Mouse (Mus musculus) activated CD4-positive, CD25-positive, alpha-beta regulatory T cell (primary cell): ENCODE results near the gene Gm8332. TPM values are rescaled to one million over a fixed set of nuclear protein-coding genes. Genes with fewer than 3 reads are reported as not detected.

ENCODE experiments used
- polyA plus RNA-seq, 2 experiments: library from polyadenylated mRNA; unstranded; fragments of 100-300 nt; shearing (Covaris generic); gene quantifications; one replicate each; pipeline ENCODE4 v1.2.1; 2017

Gene Gm8332
- not detected for polyA plus RNA-seq

DNA sequence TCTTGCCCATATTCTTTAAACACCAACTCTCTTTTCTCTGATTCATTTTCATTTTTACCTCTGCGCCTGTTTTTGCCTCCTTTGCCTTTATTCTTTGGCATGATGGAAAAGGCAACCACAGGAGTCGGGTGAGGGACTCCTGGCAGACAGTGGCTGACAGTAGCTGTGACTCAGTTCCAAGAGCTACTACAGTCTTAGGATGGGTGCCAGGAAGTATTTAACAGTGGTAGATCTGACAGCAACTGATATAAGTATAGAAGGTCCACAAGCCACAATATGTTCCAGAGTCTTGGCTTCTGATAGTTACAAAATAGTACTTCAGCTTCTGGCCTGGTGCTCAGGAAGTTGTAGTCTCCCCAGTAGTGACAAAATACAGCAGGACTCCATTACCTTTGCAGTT lies at the start of gene Gm8332:
TSS of gene Gm8332 (minus strand) at position 101 of the 400 bp plus-strand sequence.

DNA sequence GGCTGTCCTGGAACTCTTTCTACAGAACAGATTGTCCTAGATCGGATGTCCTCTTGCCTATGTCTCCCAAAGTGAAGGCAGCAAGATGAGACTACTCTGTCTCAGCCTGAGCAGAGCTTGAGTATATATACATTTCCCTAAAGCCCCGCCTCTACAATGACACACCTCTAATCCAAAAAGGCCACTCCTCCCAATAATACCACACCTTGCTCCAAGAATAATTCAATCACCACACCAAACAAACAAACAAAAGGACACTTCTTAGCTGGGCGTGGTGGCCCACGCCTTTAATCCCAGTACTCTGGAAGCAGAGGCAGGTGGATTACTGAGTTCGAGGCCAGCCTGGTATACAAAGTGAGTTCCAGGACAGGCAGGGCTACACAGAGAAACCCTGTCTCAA lies 24.5 kb upstream of the Gm8332 start, which contains the start of gene Gm5662:
TSS of gene Gm5662 (minus strand) at position 101 of the 400 bp plus-strand sequence.

Other genes with a start within 250 kb of the Gm8332 start
- not detected for gene Gm2075, start 238.3 kb downstream of the Gm8332 start, polyA plus RNA-seq
- gene Gm6803, start 231.3 kb downstream of the Gm8332 start, polyA plus RNA-seq, result not detected
- not detected for gene Gm2056, start 223.1 kb downstream of the Gm8332 start, polyA plus RNA-seq
- not detected for gene Gm16368, start 166.4 kb downstream of the Gm8332 start, polyA plus RNA-seq
- gene Gm10436, start 68.0 kb downstream of the Gm8332 start, polyA plus RNA-seq, result under 1 TPM in 1 of 2 experiments, not detected in 1; 0.60 TPM
- gene Gm5662, start 24.4 kb upstream of the Gm8332 start, polyA plus RNA-seq, result under 1 TPM in 1 of 2 experiments, not detected in 1; 0.42 TPM
- gene Gm5039, start 73.9 kb upstream of the Gm8332 start, polyA plus RNA-seq, result not detected
- gene Adck1, start 110.5 kb upstream of the Gm8332 start, polyA plus RNA-seq, result 10 to 100 TPM; 10.7 to 10.9 TPM